Mouse (Mus musculus): ENCODE data around the gene Mettl22.

Gene Mettl22

GRCm38 (mm10) chr16:8489340-8489739, 18.8 kb downstream of the Mettl22 start:
- ChIA-PET POLR2A (interaction anchor here in 2 of 4 experiments (1.5 to 3.5 kb wide), 3 partner anchors 10 to 182 kb away, joined by 3 to 15 read pairs (median 11); partner anchors contain the start of gene Carhsp1 (in 1 of the 2)), CTCF (interaction anchor here in 1 of 4 experiments (1.6 kb wide), 1 partner anchor 19 kb away, joined by 4 read pairs; the partner anchor contains the start of gene Mettl22)

- POLR2A ChIA-PET = interaction anchor here in 3 of 4 experiments (0.6 to 5.1 kb wide), 11 partner anchors 15 to 182 kb away, joined by 3 to 21 read pairs (median 4); partner anchors contain the start of genes Carhsp1 (in 3 of the 3) and Mettl22 (in 1 of the 3)
These were observed 21.3 kb downstream of the Mettl22 start for GRCm38 (mm10) chr16:8491743-8492490.

GRCm38 (mm10) chr16:8494268-8494667, 23.7 kb downstream of the Mettl22 start:
- CTCF ChIA-PET = interaction anchor here in 3 of 4 experiments (0.5 to 1.3 kb wide), 5 partner anchors 52 to 193 kb away, joined by 3 to 4 read pairs (median 3); no protein-coding TSS in a partner anchor
- POLR2A ChIA-PET = interaction anchor here in 3 of 4 experiments (0.6 to 5.1 kb wide), 6 partner anchors 23 to 178 kb away, joined by 3 to 21 read pairs (median 3); partner anchors contain the start of gene Carhsp1 (in 2 of the 3)

More at GRCm38 (mm10) chr16:8491743-8492490, 21.3 kb downstream of the Mettl22 start:
- CTCF ChIA-PET = interaction anchor here in 2 of 4 experiments (0.7 kb wide), 2 partner anchors 53 to 182 kb away, joined by 3 to 4 read pairs; no protein-coding TSS in a partner anchor

- ChIA-PET CTCF (no interaction called here), POLR2A (interaction anchor here in 2 of 4 experiments (0.6 to 1.7 kb wide), 3 partner anchors 25 to 175 kb away, joined by 3 to 6 read pairs (median 6); partner anchors contain the start of gene Carhsp1 (in 1 of the 2))
These were observed 26.4 kb downstream of the Mettl22 start for GRCm38 (mm10) chr16:8496967-8497366.

GRCm38 (mm10) chr16:8504271-8504670, 33.7 kb downstream of the Mettl22 start:
- POLR2A ChIA-PET = interaction anchor here in 2 of 4 experiments (0.7 to 1.6 kb wide), 11 partner anchors 9 to 168 kb away, joined by 3 to 6 read pairs (median 3); partner anchors contain the start of genes Abat (in 2 of the 2), Carhsp1 (in 2 of the 2), Pmm2 (in 1 of the 2) and Tmem186 (in 1 of the 2)
- CTCF ChIA-PET = interaction anchor here in 1 of 4 experiments (0.5 to 1.5 kb wide), 3 partner anchors 51 to 168 kb away, joined by 3 to 5 read pairs (median 3); partner anchors contain the start of gene Carhsp1

- POLR2A ChIA-PET = interaction anchor here in 2 of 4 experiments (1.5 to 1.6 kb wide), 2 partner anchors 14 to 15 kb away, joined by 5 to 6 read pairs; no protein-coding TSS in a partner anchor
- CTCF ChIA-PET = interaction anchor here in 1 of 4 experiments (0.6 kb wide), 1 partner anchor 22 kb away, joined by 5 read pairs; no protein-coding TSS in a partner anchor
These were observed 39.3 kb downstream of the Mettl22 start for GRCm38 (mm10) chr16:8509894-8510293.

GRCm38 (mm10) chr16:8512830-8513229, 42.2 kb downstream of the Mettl22 start:
- POLR2A ChIA-PET = interaction anchor here in 3 of 4 experiments (0.8 to 3.5 kb wide), 13 partner anchors 8 to 159 kb away, joined by 3 to 18 read pairs (median 6); partner anchors contain the start of genes Carhsp1 (in 1 of the 3) and Mettl22 (in 1 of the 3)

GRCm38 (mm10) chr16:8513236-8513906, 42.8 kb downstream of the Mettl22 start, which contains the start of gene Abat:
Gene Abat (plus strand): TSS chr16:8513429.
- POLR2A ChIA-PET = interaction anchor here (0.5 to 3.5 kb wide), 23 partner anchors 8 to 441 kb away, joined by 3 to 18 read pairs (median 4); partner anchors contain the start of genes Carhsp1 (in 2 of the 4) and Mettl22 (in 1 of the 4)
- CTCF ChIA-PET = interaction anchor here in 1 of 4 experiments (0.6 kb wide), 1 partner anchor 1537 kb away, joined by 6 read pairs; no protein-coding TSS in a partner anchor

More at GRCm38 (mm10) chr16:8512830-8513229, 42.2 kb downstream of the Mettl22 start:
- CTCF ChIA-PET = no interaction called here

- CTCF ChIA-PET = no interaction called here
These were observed 43.6 kb downstream of the Mettl22 start for GRCm38 (mm10) chr16:8514180-8514579.

GRCm38 (mm10) chr16:8520525-8520924, 49.9 kb downstream of the Mettl22 start:
- POLR2A ChIA-PET = no interaction called here
- CTCF ChIA-PET = no interaction called here

More at GRCm38 (mm10) chr16:8514180-8514579, 43.6 kb downstream of the Mettl22 start:
- POLR2A ChIA-PET = interaction anchor here in 3 of 4 experiments (0.6 to 3.5 kb wide), 14 partner anchors 8 to 158 kb away, joined by 3 to 18 read pairs (median 4); partner anchors contain the start of genes Carhsp1 (in 1 of the 3) and Mettl22 (in 1 of the 3)

GRCm38 (mm10) chr16:8521322-8521721, 50.7 kb downstream of the Mettl22 start:
- POLR2A ChIA-PET = interaction anchor here in 1 of 4 experiments (0.7 to 1.3 kb wide), 3 partner anchors 8 to 149 kb away, joined by 3 to 4 read pairs (median 3); partner anchors contain the start of gene Abat

GRCm38 (mm10) chr16:8523480-8524144, 53.0 kb downstream of the Mettl22 start:
- CTCF ChIA-PET = interaction anchor here in 3 of 4 experiments (0.5 to 1.3 kb wide), 4 partner anchors 9 to 1214 kb away, joined by 3 to 6 read pairs (median 6); partner anchors contain the start of gene Mettl22 (in 1 of the 3)

More at GRCm38 (mm10) chr16:8521322-8521721, 50.7 kb downstream of the Mettl22 start:
- CTCF ChIA-PET = no interaction called here

GRCm38 (mm10) chr16:8524163-8524847, 53.7 kb downstream of the Mettl22 start:
- POLR2A ChIA-PET = interaction anchor here (0.6 to 3.2 kb wide), 36 partner anchors 9 to 297 kb away, joined by 3 to 23 read pairs (median 4); partner anchors contain the start of genes Carhsp1 (in 3 of the 4), Mettl22 (in 3 of the 4) and Abat (in 2 of the 4)
- CTCF ChIA-PET = interaction anchor here in 2 of 4 experiments (0.7 to 1.3 kb wide), 3 partner anchors 9 to 152 kb away, joined by 5 to 6 read pairs (median 6); partner anchors contain the start of gene Mettl22 (in 1 of the 2)

More at GRCm38 (mm10) chr16:8523480-8524144, 53.0 kb downstream of the Mettl22 start:
- POLR2A ChIA-PET = interaction anchor here (0.5 to 3.2 kb wide), 40 partner anchors 8 to 499 kb away, joined by 3 to 23 read pairs (median 4); partner anchors contain the start of genes Carhsp1 (in 3 of the 4), Mettl22 (in 3 of the 4) and Abat (in 2 of the 4)

GRCm38 (mm10) chr16:8525293-8525692, 54.7 kb downstream of the Mettl22 start:
- ChIA-PET CTCF (no interaction called here), POLR2A (interaction anchor here in 3 of 4 experiments (0.5 to 3.2 kb wide), 13 partner anchors 8 to 238 kb away, joined by 3 to 23 read pairs (median 11); partner anchors contain the start of genes Carhsp1 (in 3 of the 3), Abat (in 2 of the 3) and Mettl22 (in 1 of the 3))

- ChIA-PET POLR2A (interaction anchor here in 2 of 4 experiments (0.9 to 3.2 kb wide), 8 partner anchors 9 to 146 kb away, joined by 3 to 23 read pairs (median 14); partner anchors contain the start of genes Abat (in 2 of the 2), Carhsp1 (in 2 of the 2) and Mettl22 (in 1 of the 2)), CTCF (no interaction called here)
These were observed 55.3 kb downstream of the Mettl22 start for GRCm38 (mm10) chr16:8525877-8526276.

- ChIA-PET CTCF (no interaction called here), POLR2A (interaction anchor here in 3 of 4 experiments (0.8 to 1.9 kb wide), 9 partner anchors 13 to 59 kb away, joined by 3 to 7 read pairs (median 4); partner anchors contain the start of genes Abat (in 1 of the 3) and Mettl22 (in 1 of the 3))
These were observed 58.8 kb downstream of the Mettl22 start for GRCm38 (mm10) chr16:8529389-8529788.
